Mouse (Mus musculus) MEL (cell line): ENCODE measurements around the gene Gnai1. TPM values are rescaled to one million over a fixed set of nuclear protein-coding genes. Genes with fewer than 3 reads are reported as not detected.
"Not testable (repeated sequence)": the region's sequence is repeated elsewhere in the genome, so short reads cannot be mapped to it uniquely, and the experiment has no call there.

Experiments used
- DNase-seq: peaks from one replicate; pipeline ENCODE4 v3.0.0; 2011; ENCODE audit warnings: low read depth, low spot score
- H3K27ac ChIP-seq: 2 replicates; pipeline ENCODE4 v1.5.1; 2012; ENCODE audit warnings: low read depth, mild to moderate bottlenecking, control low read depth, low read length, moderate library complexity; ENCODE audit not compliant: control insufficient read depth
- H3K27me3 ChIP-seq, 2 experiments: fragments of 150-350 bp in 1 of 2; sonication (generic) in 1 of 2; 2 replicates each; pipeline ENCODE4 v1.6.1; 2012; ENCODE audit warnings: low read length in 2 of 2, mild to moderate bottlenecking in 2 of 2, improper control_type of control experiment in 1 of 2, moderate library complexity in 1 of 2; ENCODE audit not compliant: insufficient read depth in 2 of 2, control insufficient read depth in 1 of 2
- H3K36me3 ChIP-seq, 2 experiments: 2 replicates each; pipeline ENCODE4 v1.6.1; 2012 to 2014; ENCODE audit warnings: low read length in 2 of 2, improper control_type of control experiment in 1 of 2, inconsistent platforms in 1 of 2, mild to moderate bottlenecking in 1 of 2; ENCODE audit not compliant: insufficient read depth in 2 of 2, control insufficient read depth in 1 of 2
- H3K4me1 ChIP-seq, 2 experiments: fragments of 150-350 bp in 1 of 2; sonication (generic) in 1 of 2; 2 replicates each; pipeline ENCODE4 v1.6.1; 2012; ENCODE audit warnings: low read length in 2 of 2, improper control_type of control experiment in 1 of 2, mild to moderate bottlenecking in 1 of 2; ENCODE audit not compliant: insufficient read depth in 2 of 2, control insufficient read depth in 1 of 2
- H3K4me3 ChIP-seq, 2 experiments: fragments of 150-350 bp in 1 of 2; sonication (generic) in 1 of 2; 2 replicates each; pipeline ENCODE4 v1.5.1; 2012; ENCODE audit warnings: low read depth in 2 of 2, low read length in 2 of 2, mild to moderate bottlenecking in 2 of 2, moderate library complexity in 2 of 2, control low read depth in 1 of 2, improper control_type of control experiment in 1 of 2; ENCODE audit not compliant: control insufficient read depth in 1 of 2, insufficient read depth in 1 of 2
- H3K79me2 ChIP-seq: 2 replicates; pipeline ENCODE4 v1.6.1; 2012; ENCODE audit warnings: mild to moderate bottlenecking, low read length, moderate library complexity; ENCODE audit not compliant: control insufficient read depth, poor library complexity, insufficient read depth
- H3K9ac ChIP-seq: 2 replicates; pipeline ENCODE4 v1.6.1; 2012; ENCODE audit warnings: low read depth, mild to moderate bottlenecking, control low read depth, low read length, moderate library complexity; ENCODE audit not compliant: control insufficient read depth, poor library complexity, severe bottlenecking
- H3K9me3 ChIP-seq: fragments of 150-350 bp; sonication (generic); replicated peaks from 2 replicates; pipeline ENCODE4 v1.6.1; 2012; ENCODE audit warnings: mild to moderate bottlenecking, low read length, improper control_type of control experiment, moderate library complexity; ENCODE audit not compliant: insufficient read depth
- BHLHE40 ChIP-seq: IDR thresholded peaks from 2 replicates; pipeline ENCODE4 v1.6.1; 2012; ENCODE audit warnings: low read depth, mild to moderate bottlenecking, inconsistent platforms, low read length, improper control_type of control experiment, borderline replicate concordance
- CHD1 ChIP-seq: IDR thresholded peaks from 2 replicates; pipeline ENCODE4 v1.6.1; 2012; ENCODE audit warnings: low read depth, mild to moderate bottlenecking, inconsistent platforms, low read length, improper control_type of control experiment
- CHD2 ChIP-seq: IDR thresholded peaks from 2 replicates; pipeline ENCODE4 v1.6.1; 2011; ENCODE audit warnings: low read length, improper control_type of control experiment
- CTCF ChIP-seq, 3 experiments: IDR thresholded peaks in 2 of 3; conservative IDR thresholded peaks in 1 of 3; 2 replicates each; pipeline ENCODE4 v1.5.1; 2011 to 2012; ENCODE audit warnings: low read length in 3 of 3, low read depth in 2 of 3, mild to moderate bottlenecking in 2 of 3, improper control_type of control experiment in 1 of 3, inconsistent platforms in 1 of 3, mixed read lengths in 1 of 3, moderate library complexity in 1 of 3; ENCODE audit not compliant: control insufficient read depth in 1 of 3, insufficient read depth in 1 of 3, poor library complexity in 1 of 3, severe bottlenecking in 1 of 3
- E2F4 ChIP-seq: IDR thresholded peaks from 2 replicates; pipeline ENCODE4 v1.6.1; 2011; ENCODE audit warnings: low read depth, low read length, improper control_type of control experiment, borderline replicate concordance
- ELF1 ChIP-seq: IDR thresholded peaks from 2 replicates; pipeline ENCODE4 v1.6.1; 2014; ENCODE audit warnings: low read depth, mild to moderate bottlenecking, inconsistent platforms, low read length, improper control_type of control experiment, moderate library complexity
- EP300 ChIP-seq, 2 experiments: IDR thresholded peaks; 2 replicates each; pipeline ENCODE4 v1.6.1; 2011; ENCODE audit warnings: improper control_type of control experiment in 2 of 2, low read length in 2 of 2, low read depth in 1 of 2, mild to moderate bottlenecking in 1 of 2
- KAT2A ChIP-seq: conservative IDR thresholded peaks from 2 replicates; pipeline ENCODE4 v1.6.1; 2012; ENCODE audit warnings: low read depth, low read length, improper control_type of control experiment, inconsistent platforms
- MAX ChIP-seq: IDR thresholded peaks from 2 replicates; pipeline ENCODE4 v1.6.1; 2011; ENCODE audit warnings: low read length, improper control_type of control experiment
- MAZ ChIP-seq: IDR thresholded peaks from 2 replicates; pipeline ENCODE4 v1.6.1; 2012; ENCODE audit warnings: low read depth, mild to moderate bottlenecking, inconsistent platforms, low read length, improper control_type of control experiment
- MEF2A ChIP-seq: IDR thresholded peaks from 2 replicates; pipeline ENCODE4 v1.6.1; 2014; ENCODE audit warnings: low read depth, mild to moderate bottlenecking, inconsistent platforms, low read length, improper control_type of control experiment; ENCODE audit not compliant: poor library complexity, insufficient replicate concordance, severe bottlenecking; ENCODE audit errors: extremely low read depth
- MXI1 ChIP-seq: IDR thresholded peaks from 2 replicates; pipeline ENCODE4 v1.6.1; 2011; ENCODE audit warnings: mild to moderate bottlenecking, low read depth, low read length, improper control_type of control experiment
- MYB ChIP-seq: IDR thresholded peaks from 2 replicates; pipeline ENCODE4 v1.6.1; 2011; ENCODE audit warnings: mild to moderate bottlenecking, low read depth, low read length, improper control_type of control experiment
- MYC ChIP-seq: IDR thresholded peaks from 2 replicates; pipeline ENCODE4 v1.6.1; 2011; ENCODE audit warnings: low read depth, mild to moderate bottlenecking, low read length, improper control_type of control experiment, moderate library complexity
- NELFE ChIP-seq: IDR thresholded peaks from 2 replicates; pipeline ENCODE4 v1.6.1; 2011; ENCODE audit warnings: low read depth, low read length, improper control_type of control experiment
- NRF1 ChIP-seq: IDR thresholded peaks from 2 replicates; pipeline ENCODE4 v1.6.1; 2014; ENCODE audit warnings: low read depth, mild to moderate bottlenecking, inconsistent platforms, low read length, improper control_type of control experiment, moderate library complexity; ENCODE audit not compliant: poor library complexity, insufficient read depth, severe bottlenecking
- POLR2A ChIP-seq, 2 experiments: IDR thresholded peaks; 2 replicates each; pipeline ENCODE4 v1.6.1; 2011 to 2012; ENCODE audit warnings: low read length in 2 of 2, mild to moderate bottlenecking in 2 of 2, control low read depth in 1 of 2, improper control_type of control experiment in 1 of 2, low read depth in 1 of 2, moderate library complexity in 1 of 2; ENCODE audit not compliant: control insufficient read depth in 1 of 2, insufficient read depth in 1 of 2, poor library complexity in 1 of 2
- RAD21 ChIP-seq: IDR thresholded peaks from 2 replicates; pipeline ENCODE4 v1.6.1; 2011; ENCODE audit warnings: mild to moderate bottlenecking, low read depth, low read length, improper control_type of control experiment
- SIN3A ChIP-seq: IDR thresholded peaks from 2 replicates; pipeline ENCODE4 v1.6.1; 2012; ENCODE audit warnings: low read length, improper control_type of control experiment, inconsistent platforms
- SMC3 ChIP-seq: IDR thresholded peaks from 2 replicates; pipeline ENCODE4 v1.6.1; 2011; ENCODE audit warnings: low read depth, low read length, improper control_type of control experiment
- TCF12 ChIP-seq: IDR thresholded peaks from 2 replicates; pipeline ENCODE4 v1.6.1; 2014; ENCODE audit warnings: low read depth, mild to moderate bottlenecking, inconsistent platforms, low read length, improper control_type of control experiment, moderate library complexity
- USF1 ChIP-seq: IDR thresholded peaks from 2 replicates; pipeline ENCODE4 v1.6.1; 2014; ENCODE audit warnings: low read depth, mild to moderate bottlenecking, inconsistent platforms, low read length, improper control_type of control experiment, moderate library complexity
- USF2 ChIP-seq, 2 experiments: IDR thresholded peaks; 2 replicates each; pipeline ENCODE4 v1.6.1; 2011 to 2012; ENCODE audit warnings: improper control_type of control experiment in 2 of 2, low read length in 2 of 2, borderline replicate concordance in 1 of 2, inconsistent platforms in 1 of 2, low read depth in 1 of 2, mild to moderate bottlenecking in 1 of 2; ENCODE audit not compliant: insufficient read depth in 1 of 2
- ZMIZ1 ChIP-seq: IDR thresholded peaks from 2 replicates; pipeline ENCODE4 v1.6.1; 2012; ENCODE audit warnings: low read depth, mild to moderate bottlenecking, inconsistent platforms, low read length, improper control_type of control experiment, moderate library complexity
- polyA plus RNA-seq, 2 experiments: library from polyadenylated mRNA; stranded (reverse) in 1 of 2; unstranded in 1 of 2; fragments of >175 nt in 1 of 2; fragments of >200 nt in 1 of 2; gene quantifications; 2 replicates each; pipeline versions ENCODE4 v1.2.1 to v1.2.4; 2012; ENCODE audit warnings: low replicate concordance in 2 of 2, low read depth in 1 of 2; ENCODE audit not compliant: insufficient read length in 2 of 2, insufficient read depth in 1 of 2, missing spikeins in 1 of 2
- total RNA-seq: library from RNA; depleted of rRNA; stranded (reverse); fragments of 300-350 nt; gene quantifications from 2 replicates; pipeline ENCODE4 v1.2.3, GENCODE M21; 2012

The Gnai1 gene
- total and polyA plus RNA-seq, 3 experiments = not detected

DNA sequence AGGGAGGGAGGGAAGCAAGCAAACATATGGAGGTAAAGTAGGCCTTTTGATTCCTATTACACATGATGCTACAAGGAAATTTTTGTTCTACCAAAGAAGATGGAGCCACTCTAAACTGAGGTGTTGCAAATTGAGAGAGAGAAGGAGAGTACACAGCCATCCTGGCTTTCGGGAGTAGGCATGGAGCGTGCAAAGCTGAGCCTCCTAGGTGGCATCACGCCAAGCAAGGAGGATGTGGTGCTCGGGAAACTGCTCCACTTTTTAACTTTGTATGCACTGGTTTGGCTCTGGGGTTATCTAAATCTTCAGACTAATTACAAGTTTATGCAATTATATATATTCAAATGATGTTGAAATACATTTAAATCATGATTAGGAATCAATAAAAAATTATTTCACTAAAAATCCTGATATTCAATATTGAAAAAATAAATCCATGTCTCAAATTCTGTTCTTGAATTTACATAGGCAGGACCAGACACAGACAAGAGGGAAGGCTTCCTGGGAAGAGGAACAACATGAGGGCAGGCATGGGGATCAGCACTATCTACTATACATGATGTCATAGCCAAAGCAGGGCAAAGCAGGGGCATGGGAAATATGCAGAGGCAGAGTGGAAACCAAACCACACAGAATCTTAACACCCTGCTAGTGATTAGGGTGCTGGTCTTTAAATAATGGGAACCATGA is 17.2 kb downstream of the Gnai1 start:
- Histone ChIP-seq H3K9ac (no peak overlapping the region), H3K9me3 (no peaks in the 10 kb centered on the region), H3K27ac (no peak overlapping the region), H3K4me3 (no peak overlapping the region), H3K4me1 (no peaks in the 10 kb centered on the region), H3K36me3 (no peaks in the 10 kb centered on the region), H3K79me2 (no peaks in the 10 kb centered on the region), H3K27me3 (no peaks in the 10 kb centered on the region)
- no peak for TF ChIP-seq ZMIZ1
- no peak for TF ChIP-seq EP300 (IDR thresholded peaks at IDR 0.05; ENCODE audit: low read depth in 1 of 2, low read length in 2 of 2)
- TF ChIP-seq MYB = no peak
- no peak for TF ChIP-seq USF2 (IDR thresholded peaks at IDR 0.05; ENCODE audit: borderline replicate concordance in 1 of 2, insufficient read depth in 1 of 2, low read depth in 1 of 2, low read length in 2 of 2)
- no peak for TF ChIP-seq ELF1
- TF ChIP-seq MAX = no peak
- TF ChIP-seq USF1 = no peak
- no peak for TF ChIP-seq MXI1
- no peak for TF ChIP-seq NRF1
- no peak for TF ChIP-seq SIN3A
- TF ChIP-seq POLR2A (IDR thresholded peaks at IDR 0.05; ENCODE audit: control insufficient read depth in 1 of 2, insufficient read depth in 1 of 2, low read depth in 1 of 2, low read length in 2 of 2, poor library complexity in 1 of 2) = no peak
- no peak for DNase-seq

DNA sequence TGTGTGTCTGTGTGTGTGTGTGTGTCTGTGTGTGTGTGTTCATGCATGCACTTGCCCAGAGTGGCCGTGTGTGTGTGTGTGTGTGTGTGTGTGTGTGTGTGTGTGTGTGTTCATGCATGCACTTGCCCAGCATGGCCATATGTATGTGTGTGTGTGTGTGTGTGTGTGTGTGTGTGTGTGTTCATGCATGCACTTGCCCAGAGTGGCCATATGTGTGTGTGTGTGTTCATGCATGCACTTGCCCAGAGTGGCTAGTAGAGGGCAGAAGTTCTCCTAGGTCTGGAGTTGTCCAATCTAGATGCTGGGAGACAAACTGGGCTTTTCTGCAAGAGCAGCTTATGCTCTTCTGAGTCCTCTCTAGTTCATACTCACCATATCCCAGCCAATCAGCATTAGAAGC is 18.3 kb downstream of the Gnai1 start:
- not testable (repeated sequence) for H3K79me2 ChIP-seq, H3K4me1 ChIP-seq, H3K9ac ChIP-seq, H3K4me3 ChIP-seq, H3K27me3 ChIP-seq, DNase-seq, H3K27ac ChIP-seq, H3K9me3 ChIP-seq, H3K36me3 ChIP-seq

DNA sequence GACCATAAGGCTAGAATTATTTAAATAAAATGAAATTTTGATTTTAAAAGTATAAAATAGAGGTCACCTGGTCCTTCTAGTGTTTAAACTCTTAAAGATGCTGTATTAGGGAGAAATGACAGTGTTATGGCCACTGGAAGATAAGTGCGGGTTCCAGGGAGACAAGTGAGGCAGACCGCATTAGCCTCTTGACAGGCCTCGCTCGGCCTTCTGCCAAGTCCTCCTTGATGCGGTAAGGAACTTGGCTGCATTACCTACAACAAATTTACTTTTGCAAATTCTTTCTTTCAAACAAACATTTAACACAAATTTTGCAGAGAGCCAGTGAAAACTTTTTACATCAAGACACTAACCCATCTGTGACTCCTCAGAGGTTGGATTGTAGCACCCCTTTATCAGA is 27.9 kb downstream of the Gnai1 start:
- DNase-seq = no peak
- no peaks in the 10 kb centered on the region for H3K79me2 ChIP-seq
- TF ChIP-seq POLR2A (IDR thresholded peaks at IDR 0.05; ENCODE audit: control insufficient read depth in 1 of 2, insufficient read depth in 1 of 2, low read depth in 1 of 2, low read length in 2 of 2, poor library complexity in 1 of 2) = no peak
- no peak for TF ChIP-seq RAD21
- TF ChIP-seq MYB = no peak
- TF ChIP-seq CHD2 = no peak
- no peak for TF ChIP-seq NELFE
- TF ChIP-seq MEF2A = no peak
- TF ChIP-seq SMC3 = no peak
- TF ChIP-seq EP300 (IDR thresholded peaks at IDR 0.05; ENCODE audit: low read depth in 1 of 2, low read length in 2 of 2) = no peak
- TF ChIP-seq BHLHE40 = no peak
- no peak for TF ChIP-seq MYC
- no peak for TF ChIP-seq MAZ
- no peak for TF ChIP-seq E2F4
- TF ChIP-seq KAT2A = no peak
- TF ChIP-seq CTCF (IDR thresholded peaks at IDR 0.05 in 2 of 3, conservative IDR thresholded peaks at IDR 0.05 in 1 of 3; ENCODE audit: control insufficient read depth in 1 of 3, insufficient read depth in 1 of 3, low read depth in 2 of 3, low read length in 3 of 3, poor library complexity in 1 of 3, severe bottlenecking in 1 of 3) = no peak
- TF ChIP-seq CHD1 = no peak
- TF ChIP-seq TCF12 = no peak
- H3K36me3 ChIP-seq = no peaks in the 10 kb centered on the region
- H3K9ac ChIP-seq = no peak overlapping the region
- no peaks in the 10 kb centered on the region; a peak in 1 of 4 replicates for H3K27me3 ChIP-seq
- no peak overlapping the region for H3K4me3 ChIP-seq
- H3K27ac ChIP-seq = no peak overlapping the region
- H3K4me1 ChIP-seq = no peaks in the 10 kb centered on the region
- H3K9me3 ChIP-seq = no peaks in the 10 kb centered on the region
